Mouse (Mus musculus): ENCODE data around the gene Col27a1. TPM values are rescaled to one million over a fixed set of nuclear protein-coding genes. Genes with fewer than 3 reads are reported as not detected.

Col27a1 gene
- polyA plus RNA-seq, 1 experiment from 2014 or later = 2.2 TPM

GRCm38 (mm10) chr4:63248951-63249350, 35.1 kb downstream of the Col27a1 start:
- H3K4me2 ChIP-seq = no peak overlapping the region
- no peak overlapping the region for H3K27ac ChIP-seq
- H3K9me3 ChIP-seq = no peaks in the 10 kb centered on the region
- no peak for ATAC-seq (replicated peaks)
- H3K4me3 ChIP-seq = no peak overlapping the region
- WGBS = 84% methylated on average over 6 of the region's 6 CpGs
- H3K4me1 ChIP-seq = no peaks in the 10 kb centered on the region
- H3K27me3 ChIP-seq (replicated peaks) = no peaks in the 10 kb centered on the region
- no peaks in the 10 kb centered on the region for H3K36me3 ChIP-seq (replicated peaks)
- no peak overlapping the region for H3K9ac ChIP-seq

DNA sequence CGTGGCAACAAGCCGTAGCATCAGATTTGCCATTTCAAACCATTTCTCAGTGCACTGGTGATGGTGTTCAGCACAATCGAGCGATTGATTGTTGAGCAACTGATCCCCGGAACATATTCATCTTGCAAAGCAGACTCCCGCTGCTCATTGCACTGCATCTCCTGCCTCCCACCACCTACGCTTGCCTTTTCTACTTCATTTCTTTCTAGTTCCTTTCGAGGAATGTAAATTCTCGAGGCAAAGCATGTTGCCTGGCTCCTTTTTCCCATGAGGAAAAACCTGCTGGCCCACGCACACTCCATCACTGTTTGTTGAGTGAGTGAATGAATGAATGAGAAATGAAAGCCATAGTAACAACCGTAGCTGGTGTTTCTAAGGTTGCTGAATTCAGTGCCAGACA, 38.0 kb downstream of the Col27a1 start:
- H3K27me3 ChIP-seq (replicated peaks) = no peaks in the 10 kb centered on the region
- no peaks in the 10 kb centered on the region for H3K9me3 ChIP-seq
- H3K4me3 ChIP-seq = no peak overlapping the region
- no peaks in the 10 kb centered on the region for H3K4me1 ChIP-seq
- no peak overlapping the region for H3K9ac ChIP-seq
- no peak overlapping the region for H3K4me2 ChIP-seq
- 68% methylated on average over 11 of the region's 11 CpGs for WGBS
- ATAC-seq (replicated peaks) = no peak
- H3K36me3 ChIP-seq (replicated peaks) = no peaks in the 10 kb centered on the region
- no peak overlapping the region for H3K27ac ChIP-seq

- H3K4me2 ChIP-seq = no peak overlapping the region
- H3K4me3 ChIP-seq = no peak overlapping the region
- H3K27me3 ChIP-seq (replicated peaks) = no peaks in the 10 kb centered on the region
- no peak overlapping the region for H3K27ac ChIP-seq
- H3K4me1 ChIP-seq = no peaks in the 10 kb centered on the region
- no peaks in the 10 kb centered on the region for H3K9me3 ChIP-seq
- H3K9ac ChIP-seq = no peak overlapping the region
- no peak for ATAC-seq (replicated peaks)
- no peaks in the 10 kb centered on the region for H3K36me3 ChIP-seq (replicated peaks)
- WGBS = 86% methylated on average over 6 of the region's 6 CpGs
These were observed 39.9 kb downstream of the Col27a1 start for GRCm38 (mm10) chr4:63253716-63254115.

DNA sequence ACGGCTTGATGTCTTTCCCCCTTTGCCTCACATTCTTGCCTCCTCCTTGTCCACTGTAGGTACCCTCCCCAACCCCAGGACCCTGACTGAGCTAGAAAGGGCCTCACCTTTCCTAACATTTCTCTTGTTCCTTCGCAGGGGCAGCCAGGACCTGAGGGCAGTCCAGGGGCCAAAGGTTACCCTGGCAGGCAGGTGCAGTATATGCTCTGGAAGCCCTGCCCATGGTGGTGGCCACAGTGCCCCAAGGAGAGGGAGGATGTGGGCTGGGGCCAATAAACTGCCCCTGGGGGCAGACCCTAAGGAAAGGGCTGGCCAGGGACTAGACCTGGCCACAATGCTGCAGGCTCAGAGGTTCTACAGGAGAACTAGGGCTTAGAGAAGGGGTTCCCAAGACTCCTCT, 40.3 kb downstream of the Col27a1 start:
- ATAC-seq (replicated peaks) = no peak
- Histone ChIP-seq H3K4me3 (no peak overlapping the region), H3K4me1 (no peaks in the 10 kb centered on the region), H3K27ac (no peak overlapping the region), H3K9me3 (no peaks in the 10 kb centered on the region), H3K27me3 (replicated peaks) (no peaks in the 10 kb centered on the region), H3K9ac (no peak overlapping the region), H3K36me3 (replicated peaks) (no peaks in the 10 kb centered on the region), H3K4me2 (no peak overlapping the region)
- 88% methylated on average over 2 of the region's 2 CpGs for WGBS

GRCm38 (mm10) chr4:63256371-63256770, 42.6 kb downstream of the Col27a1 start:
- no peaks in the 10 kb centered on the region for H3K36me3 ChIP-seq (replicated peaks)
- 75% methylated on average over 2 of the region's 2 CpGs for WGBS
- H3K4me3 ChIP-seq = no peak overlapping the region
- H3K9me3 ChIP-seq = no peaks in the 10 kb centered on the region
- H3K4me2 ChIP-seq = no peak overlapping the region
- no peaks in the 10 kb centered on the region for H3K27me3 ChIP-seq (replicated peaks)
- H3K27ac ChIP-seq = no peak overlapping the region
- no peaks in the 10 kb centered on the region for H3K4me1 ChIP-seq
- no peak overlapping the region for H3K9ac ChIP-seq
- no peak for ATAC-seq (replicated peaks)

DNA sequence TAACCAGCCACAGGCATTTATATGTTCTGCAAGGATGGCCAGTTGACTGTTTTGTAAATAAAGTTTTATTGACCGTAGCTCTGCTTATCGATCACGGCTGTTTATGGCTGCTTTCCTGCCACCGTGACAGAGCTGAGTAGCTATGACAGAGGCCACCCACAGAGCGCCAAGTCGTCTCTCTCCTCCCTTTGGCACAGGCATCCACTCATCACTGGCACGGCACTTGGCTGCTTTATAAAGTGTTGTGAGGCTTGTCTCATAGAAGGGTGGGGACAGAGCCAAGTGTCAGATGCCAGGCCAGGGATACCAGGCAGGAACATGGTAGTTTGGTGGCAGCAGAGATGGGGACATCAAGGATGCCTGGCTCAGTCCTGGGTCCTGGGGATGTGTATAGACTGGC, 43.5 kb downstream of the Col27a1 start:
- no peak for ATAC-seq (replicated peaks)
- Histone ChIP-seq H3K9me3 (no peaks in the 10 kb centered on the region), H3K4me2 (no peak overlapping the region), H3K27ac (no peak overlapping the region), H3K36me3 (replicated peaks) (no peaks in the 10 kb centered on the region), H3K27me3 (replicated peaks) (no peaks in the 10 kb centered on the region), H3K4me1 (no peaks in the 10 kb centered on the region), H3K9ac (no peak overlapping the region), H3K4me3 (no peak overlapping the region)
- 78% methylated on average over 7 of the region's 7 CpGs for WGBS

GRCm38 (mm10) chr4:63258096-63258495, 44.3 kb downstream of the Col27a1 start:
- Histone ChIP-seq H3K4me3 (no peak overlapping the region), H3K4me1 (0 out of 2 replicates have a peak, but pooled peaks cover 3% of the 10 kb centered on the region), H3K4me2 (no peak overlapping the region), H3K27ac (no peak overlapping the region), H3K36me3 (replicated peaks) (no peaks in the 10 kb centered on the region), H3K9me3 (no peaks in the 10 kb centered on the region), H3K9ac (no peak overlapping the region), H3K27me3 (replicated peaks) (no peaks in the 10 kb centered on the region)
- no peak for ATAC-seq (replicated peaks)
- WGBS = 92% methylated on average over 14 of the region's 14 CpGs

DNA sequence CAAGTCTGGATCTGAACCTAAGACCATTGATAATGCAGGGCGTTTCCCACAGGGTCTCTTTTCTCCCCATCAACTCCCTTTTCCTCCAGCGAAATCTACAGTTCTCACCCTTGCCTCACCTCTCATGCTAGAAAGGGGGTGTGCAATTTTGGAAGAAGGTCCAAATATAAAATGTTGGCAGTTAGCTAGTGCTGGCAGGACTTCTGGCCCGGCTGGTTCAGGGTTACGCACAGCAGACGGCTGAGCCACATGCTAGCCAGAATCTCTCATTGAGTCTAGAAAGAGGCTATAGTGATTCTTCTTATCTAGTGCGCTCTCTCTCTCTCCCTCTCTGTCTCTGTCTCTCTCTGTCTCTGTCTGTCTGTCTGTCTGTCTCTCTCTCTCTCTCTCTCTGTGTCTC, 45.3 kb downstream of the Col27a1 start:
- WGBS = 90% methylated on average over 6 of the region's 6 CpGs
- 0 out of 2 replicates have a peak, but pooled peaks cover 4% of the 10 kb centered on the region for H3K4me1 ChIP-seq

GRCm38 (mm10) chr4:63260506-63260905, 46.7 kb downstream of the Col27a1 start:
- Histone ChIP-seq H3K36me3 (replicated peaks) (no peaks in the 10 kb centered on the region), H3K9ac (no peak overlapping the region), H3K27ac (no peak overlapping the region), H3K27me3 (replicated peaks) (no peaks in the 10 kb centered on the region), H3K9me3 (no peaks in the 10 kb centered on the region), H3K4me2 (no peak overlapping the region), H3K4me3 (no peak overlapping the region), H3K4me1 (0 out of 2 replicates have a peak, but pooled peaks cover 4% of the 10 kb centered on the region)
- ATAC-seq (replicated peaks) = no peak
- 89% methylated on average over 10 of the region's 10 CpGs for WGBS

More for the DNA sequence above, 45.3 kb downstream of the Col27a1 start:
- no peak overlapping the region for H3K4me3 ChIP-seq
- no peak for ATAC-seq (replicated peaks)
- H3K9me3 ChIP-seq = no peaks in the 10 kb centered on the region
- H3K27ac ChIP-seq = no peak overlapping the region
- no peaks in the 10 kb centered on the region for H3K36me3 ChIP-seq (replicated peaks)
- H3K9ac ChIP-seq = no peak overlapping the region
- no peaks in the 10 kb centered on the region for H3K27me3 ChIP-seq (replicated peaks)
- H3K4me2 ChIP-seq = no peak overlapping the region

GRCm38 (mm10) chr4:63262941-63263340, 49.1 kb downstream of the Col27a1 start:
- Histone ChIP-seq H3K9ac (no peak overlapping the region), H3K9me3 (no peaks in the 10 kb centered on the region), H3K27me3 (replicated peaks) (no peaks in the 10 kb centered on the region), H3K27ac (no peak overlapping the region), H3K4me3 (no peak overlapping the region), H3K4me1 (0 out of 2 replicates have a peak, but pooled peaks cover 4% of the 10 kb centered on the region), H3K36me3 (replicated peaks) (no peaks in the 10 kb centered on the region), H3K4me2 (no peak overlapping the region)
- 78% methylated on average over 1 of the region's 1 CpGs for WGBS
- ATAC-seq (replicated peaks) = no peak

DNA sequence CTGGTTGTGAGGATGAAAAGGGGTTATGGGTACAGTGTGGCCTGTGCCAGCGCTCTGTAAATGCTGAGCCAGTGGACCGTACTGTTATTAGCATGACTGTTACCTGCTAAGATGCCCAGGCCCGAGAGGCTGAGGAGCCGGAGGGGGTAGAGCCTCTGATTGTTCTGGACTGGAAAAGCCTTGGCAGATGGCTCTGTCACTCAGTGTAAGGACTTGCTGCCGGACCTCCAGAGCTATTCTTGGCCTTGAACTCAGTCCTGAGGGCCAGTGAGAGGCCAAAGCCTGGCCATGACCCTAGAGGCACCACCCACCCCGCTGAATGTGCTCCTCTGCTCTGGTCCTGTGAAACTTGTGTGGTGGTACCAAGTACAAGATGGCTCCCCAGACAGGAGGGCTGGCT, 52.5 kb downstream of the Col27a1 start:
- Histone ChIP-seq H3K9ac (no peak overlapping the region), H3K36me3 (replicated peaks) (no peaks in the 10 kb centered on the region), H3K4me3 (no peak overlapping the region), H3K27me3 (replicated peaks) (no peaks in the 10 kb centered on the region), H3K9me3 (no peaks in the 10 kb centered on the region), H3K27ac (no peak overlapping the region), H3K4me2 (no peak overlapping the region), H3K4me1 (0 out of 2 replicates have a peak, but pooled peaks cover 4% of the 10 kb centered on the region)
- 88% methylated on average over 6 of the region's 6 CpGs for WGBS
- ATAC-seq (replicated peaks) = no peak

- no peak overlapping the region for H3K4me3 ChIP-seq
- no peak overlapping the region for H3K4me2 ChIP-seq
- no peak overlapping the region for H3K9ac ChIP-seq
- 0 out of 2 replicates have a peak, but pooled peaks cover 4% of the 10 kb centered on the region for H3K4me1 ChIP-seq
- H3K9me3 ChIP-seq = no peaks in the 10 kb centered on the region
- H3K27me3 ChIP-seq (replicated peaks) = no peaks in the 10 kb centered on the region
- WGBS = 96% methylated on average over 4 of the region's 4 CpGs
- no peak overlapping the region for H3K27ac ChIP-seq
- no peak for ATAC-seq (replicated peaks)
- no peaks in the 10 kb centered on the region for H3K36me3 ChIP-seq (replicated peaks)
These were observed 53.3 kb downstream of the Col27a1 start for GRCm38 (mm10) chr4:63267121-63267520.

DNA sequence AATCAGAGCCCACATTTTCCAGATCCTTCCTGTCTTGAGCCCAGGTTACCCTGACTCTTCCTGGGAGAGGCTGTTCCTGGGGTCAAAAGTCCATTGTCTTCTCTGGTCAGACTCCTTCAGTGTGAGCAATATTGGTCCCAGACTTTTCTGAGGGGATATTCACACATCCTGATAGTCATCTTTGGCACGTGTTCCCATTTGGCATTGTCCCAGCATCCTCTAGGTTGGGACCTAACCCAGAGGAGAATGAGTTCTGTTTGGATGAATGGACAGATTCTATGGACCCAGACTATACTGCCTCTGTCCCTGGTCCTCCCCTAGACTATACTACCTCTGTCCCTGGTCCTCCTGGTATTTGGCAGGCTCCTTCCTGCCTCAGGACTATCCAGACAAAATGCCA, 53.8 kb downstream of the Col27a1 start:
- Histone ChIP-seq H3K9me3 (no peaks in the 10 kb centered on the region), H3K9ac (no peak overlapping the region), H3K27ac (no peak overlapping the region), H3K4me1 (0 out of 2 replicates have a peak, but pooled peaks cover 4% of the 10 kb centered on the region), H3K4me2 (no peak overlapping the region), H3K27me3 (replicated peaks) (no peaks in the 10 kb centered on the region), H3K36me3 (replicated peaks) (no peaks in the 10 kb centered on the region), H3K4me3 (no peak overlapping the region)
- 74% methylated on average over 1 of the region's 1 CpGs for WGBS
- ATAC-seq (replicated peaks) = no peak

All from midbrain, embryonic 15.5 days (tissue).